Mouse (Mus musculus) c-Kit-positive CD71-positive TER-119-negative erythroid progenitor cells, embryonic 14.5 days (primary cell): ENCODE data around the gene Btg2.
A peak's percentile ranks its signal among the peaks of the same experiment; 100 is the strongest.

ENCODE experiments used
- DNase-seq: peaks from one replicate; pipeline ENCODE4 v3.0.0-alpha.2; 2013; ENCODE audit warnings: low read depth

Btg2 gene

GRCm38 (mm10) chr1:134057736-134058135, 21.2 kb downstream of the Btg2 start:
- no peak for DNase-seq

GRCm38 (mm10) chr1:134056285-134056684, 22.6 kb downstream of the Btg2 start:
- no peak for DNase-seq

GRCm38 (mm10) chr1:134055666-134056245, 23.2 kb downstream of the Btg2 start:
- no peak for DNase-seq

- no peak for DNase-seq
These were observed 23.9 kb downstream of the Btg2 start for GRCm38 (mm10) chr1:134055058-134055457.

GRCm38 (mm10) chr1:134053207-134053606, 25.7 kb downstream of the Btg2 start:
- peak; percentile 71 for DNase-seq

- DNase-seq = no peak
These were observed 29.4 kb downstream of the Btg2 start for GRCm38 (mm10) chr1:134049542-134049941.

- peak; percentile 66 for DNase-seq
These were observed 30.2 kb downstream of the Btg2 start for GRCm38 (mm10) chr1:134048759-134049158.

GRCm38 (mm10) chr1:134047431-134047830, 31.5 kb downstream of the Btg2 start:
- no peak for DNase-seq

GRCm38 (mm10) chr1:134046387-134046786, 32.5 kb downstream of the Btg2 start:
- DNase-seq = no peak

GRCm38 (mm10) chr1:134045971-134046370, 32.9 kb downstream of the Btg2 start:
- DNase-seq = peak; percentile 37

GRCm38 (mm10) chr1:134044805-134045204, 34.1 kb downstream of the Btg2 start:
- no peak for DNase-seq

GRCm38 (mm10) chr1:134042341-134042740, 36.6 kb downstream of the Btg2 start:
- no peak for DNase-seq

- no peak for DNase-seq
These were observed 37.0 kb downstream of the Btg2 start for GRCm38 (mm10) chr1:134041900-134042299.

GRCm38 (mm10) chr1:134039361-134039760, 39.6 kb downstream of the Btg2 start:
- DNase-seq = no peak

- DNase-seq = no peak
These were observed 40.6 kb downstream of the Btg2 start for GRCm38 (mm10) chr1:134038336-134038735.

- no peak for DNase-seq
These were observed 41.7 kb downstream of the Btg2 start, which contains the start of gene Fmod for GRCm38 (mm10) chr1:134037172-134037571. Gene Fmod (plus strand): TSS chr1:134037254.

GRCm38 (mm10) chr1:134036492-134036891, 42.4 kb downstream of the Btg2 start:
- DNase-seq = no peak

- no peak for DNase-seq
These were observed 50.6 kb downstream of the Btg2 start for GRCm38 (mm10) chr1:134028161-134028846.

- no peak for DNase-seq
These were observed 52.2 kb downstream of the Btg2 start for GRCm38 (mm10) chr1:134026741-134027140.

GRCm38 (mm10) chr1:134025975-134026374, 52.9 kb downstream of the Btg2 start:
- no peak for DNase-seq
